Mouse (Mus musculus) bone marrow, adult 2 months (tissue): ENCODE measurements around the gene Kcnmb1. TPM values are rescaled to one million over a fixed set of nuclear protein-coding genes. Genes with fewer than 3 reads are reported as not detected.

Experiments
- H3K27ac ChIP-seq: fragments of 200-500 bp; 2 replicates; pipeline ENCODE4 v1.5.1; 2012; ENCODE audit warnings: low read depth, mild to moderate bottlenecking, control low read depth, inconsistent platforms, low read length; ENCODE audit not compliant: control insufficient read depth, poor library complexity, insufficient read depth
- H3K4me1 ChIP-seq: fragments of 200-500 bp; 2 replicates; pipeline ENCODE4 v1.6.1; 2011; ENCODE audit warnings: low read length; ENCODE audit not compliant: control insufficient read depth, insufficient read depth
- H3K4me3 ChIP-seq: fragments of 200-500 bp; replicated peaks from 2 replicates; pipeline ENCODE3; 2011; ENCODE audit warnings: mild to moderate bottlenecking, low read depth, low read length, control low read depth; ENCODE audit not compliant: control insufficient read depth
- CTCF ChIP-seq: fragments of 200-500 bp; IDR thresholded peaks from 2 replicates; pipeline ENCODE4 v1.5.1; 2011; ENCODE audit warnings: low read length, control low read depth; ENCODE audit not compliant: control insufficient read depth, insufficient read depth
- POLR2A ChIP-seq: fragments of 200-500 bp; IDR thresholded peaks from 2 replicates; pipeline ENCODE4 v1.6.1; 2011; ENCODE audit warnings: low read depth, mild to moderate bottlenecking, control low read depth, low read length, borderline replicate concordance; ENCODE audit not compliant: control insufficient read depth
- whole genome bisulfite sequencing: fragments of 180-500 bp; shearing (Covaris S2); methylation state at CpG from one replicate; pipeline ENCODE4 v1.1.7; 2018; 5-methylcytosine and 5-hydroxymethylcytosine counted together
- polyA plus RNA-seq: library from polyadenylated mRNA; stranded (reverse); fragments of >200 nt; gene quantifications from 2 replicates; pipeline ENCODE4 v1.2.4, GENCODE M21; 2011; ENCODE audit warnings: low replicate concordance; ENCODE audit not compliant: missing spikeins, insufficient read depth, insufficient read length

Kcnmb1 gene
- polyA plus RNA-seq, 1 experiment, result not detected

GRCm38 (mm10) chr11:33937641-33938040 is 25.2 kb upstream of the Kcnmb1 start:
- no peak overlapping the region for H3K4me3 ChIP-seq
- peaks cover 2% of the 10 kb centered on the region for H3K4me1 ChIP-seq
- H3K27ac ChIP-seq, result no peak overlapping the region
- TF ChIP-seq CTCF, result no peak
- TF ChIP-seq POLR2A, result no peak
- WGBS, result 81% methylated on average over 8 of the region's 8 CpGs

- Histone ChIP-seq H3K4me3 (no peak overlapping the region), H3K27ac (peak overlapping the region; percentile 44; the same call in 1 of the 2 replicates), H3K4me1 (no peaks in the 10 kb centered on the region; the same call in 1 of the 2 replicates)
- WGBS, result 15% methylated on average over 7 of the region's 7 CpGs
- no peak for TF ChIP-seq POLR2A
- TF ChIP-seq CTCF, result no peak
These were observed 24.1 kb upstream of the Kcnmb1 start for GRCm38 (mm10) chr11:33938561-33939274.

DNA sequence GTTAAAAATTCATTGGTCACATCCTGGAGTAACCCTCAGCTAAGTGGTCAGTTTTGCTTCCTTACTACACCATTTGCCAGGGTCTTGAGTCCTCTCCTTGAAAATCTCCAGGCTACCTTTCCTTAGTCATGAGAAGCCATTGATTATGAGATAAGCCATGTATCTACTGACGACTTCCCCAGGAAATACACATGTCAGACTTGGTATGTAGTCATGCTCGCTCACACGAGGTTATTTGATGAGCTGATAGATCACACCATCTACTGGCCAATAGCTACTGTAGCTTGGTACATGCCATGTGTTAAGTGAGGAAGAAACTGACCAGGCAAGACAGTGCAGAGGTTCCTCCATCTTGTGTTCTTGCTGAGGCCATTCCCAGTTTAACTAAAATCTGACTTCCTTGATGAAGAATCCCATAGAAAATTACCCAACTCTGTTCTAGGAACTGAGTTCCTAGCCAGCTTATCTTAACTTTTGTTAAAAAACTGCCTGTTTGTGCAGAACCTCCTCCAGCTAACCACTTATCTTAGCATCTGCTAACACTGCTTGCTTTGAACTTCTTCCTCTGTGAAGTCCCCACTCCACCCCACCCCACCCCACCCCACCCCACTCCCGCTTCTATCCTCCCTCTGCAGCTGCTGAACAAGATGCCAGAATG is 23.2 kb upstream of the Kcnmb1 start:
- no peaks in the 10 kb centered on the region for H3K4me1 ChIP-seq
- TF ChIP-seq POLR2A (no peak), CTCF (no peak)
- 18% methylated on average over 4 of the region's 4 CpGs for WGBS
- no peak overlapping the region; the same call in 1 of the 2 replicates for H3K27ac ChIP-seq
- no peak overlapping the region for H3K4me3 ChIP-seq

- Histone ChIP-seq H3K27ac (no peak overlapping the region), H3K4me1 (no peaks in the 10 kb centered on the region), H3K4me3 (no peak overlapping the region)
- WGBS, result 67% methylated on average over 1 of the region's 1 CpGs
- TF ChIP-seq CTCF (no peak), POLR2A (no peak)
These were observed 19.2 kb upstream of the Kcnmb1 start for GRCm38 (mm10) chr11:33943565-33943964.

- TF ChIP-seq CTCF, result peak; percentile 49; the same call in 1 of the 2 replicates
- TF ChIP-seq POLR2A, result no peak
- 66% methylated on average over 4 of the region's 4 CpGs for WGBS
- Histone ChIP-seq H3K4me3 (no peak overlapping the region), H3K27ac (no peak overlapping the region), H3K4me1 (no peaks in the 10 kb centered on the region)
These were observed 18.6 kb upstream of the Kcnmb1 start for GRCm38 (mm10) chr11:33944067-33944785.

DNA sequence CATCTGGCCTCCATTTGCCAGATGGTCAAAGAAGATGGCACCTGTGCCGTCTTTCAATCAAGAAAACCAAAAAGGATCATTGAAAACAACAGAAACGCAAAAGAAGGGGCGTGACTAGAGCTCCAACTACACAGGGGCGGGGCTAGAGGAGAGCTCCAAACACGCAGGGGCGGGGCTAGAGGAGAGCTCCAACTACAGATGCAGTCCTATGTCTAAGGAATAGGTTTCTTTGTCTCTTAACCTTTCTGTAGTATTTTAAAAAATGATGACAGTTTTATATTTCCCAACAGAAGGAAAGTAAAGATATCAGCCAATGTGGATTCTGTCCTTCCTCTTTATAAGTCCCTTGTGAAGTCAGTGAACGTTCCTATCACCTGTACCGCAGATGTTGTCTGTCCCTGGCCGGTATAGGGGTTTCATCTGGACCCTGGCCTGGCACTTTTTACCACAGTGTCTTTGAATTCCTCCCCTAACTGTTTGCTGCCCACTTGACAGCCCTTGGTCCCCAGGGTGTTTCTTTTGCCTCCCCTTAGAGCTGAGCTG is 18.0 kb upstream of the Kcnmb1 start:
- Histone ChIP-seq H3K27ac (no peak overlapping the region), H3K4me1 (no peaks in the 10 kb centered on the region), H3K4me3 (no peak overlapping the region)
- 67% methylated on average over 9 of the region's 9 CpGs for whole genome bisulfite sequencing
- TF ChIP-seq POLR2A (no peak), CTCF (no peak)

DNA sequence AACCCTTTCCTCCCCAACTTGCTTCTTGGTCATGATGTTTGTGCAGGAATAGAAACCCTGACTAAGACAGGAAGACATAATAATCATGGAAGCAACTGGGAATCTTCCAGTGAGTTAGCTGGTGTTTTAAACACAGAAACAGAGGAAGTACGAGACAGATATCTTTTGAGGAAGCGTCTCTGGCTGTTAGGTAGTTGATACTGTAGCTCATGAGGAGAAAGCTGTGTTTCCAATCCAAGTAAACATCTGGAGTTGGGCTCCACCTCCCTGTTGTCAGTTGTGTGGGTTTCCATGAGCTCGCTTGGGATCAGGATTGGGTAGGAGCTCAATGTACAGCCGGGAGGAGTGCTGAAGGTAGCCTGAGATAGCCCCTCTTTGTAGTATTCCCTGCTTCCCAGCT is 16.3 kb upstream of the Kcnmb1 start:
- 44% methylated on average over 4 of the region's 4 CpGs for WGBS
- Histone ChIP-seq H3K27ac (no peak overlapping the region), H3K4me3 (no peak overlapping the region), H3K4me1 (no peaks in the 10 kb centered on the region)
- no peak for TF ChIP-seq CTCF
- no peak for TF ChIP-seq POLR2A

GRCm38 (mm10) chr11:33951155-33951554 is 11.7 kb upstream of the Kcnmb1 start:
- Histone ChIP-seq H3K4me1 (no peaks in the 10 kb centered on the region), H3K27ac (no peak overlapping the region), H3K4me3 (no peak overlapping the region)
- 81% methylated on average over 5 of the region's 5 CpGs for WGBS
- TF ChIP-seq POLR2A (no peak), CTCF (no peak)
